Mouse (Mus musculus) MEL (cell line): ENCODE measurements around the gene Slc18a3.

ENCODE experiments used
- EP300 ChIP-seq, 2 experiments: IDR thresholded peaks; 2 replicates each; pipeline ENCODE4 v1.6.1; 2011; ENCODE audit warnings: improper control_type of control experiment in 2 of 2, low read length in 2 of 2, low read depth in 1 of 2, mild to moderate bottlenecking in 1 of 2
- NRF1 ChIP-seq: IDR thresholded peaks from 2 replicates; pipeline ENCODE4 v1.6.1; 2014; ENCODE audit warnings: low read depth, mild to moderate bottlenecking, inconsistent platforms, low read length, improper control_type of control experiment, moderate library complexity; ENCODE audit not compliant: poor library complexity, insufficient read depth, severe bottlenecking
- TCF12 ChIP-seq: IDR thresholded peaks from 2 replicates; pipeline ENCODE4 v1.6.1; 2014; ENCODE audit warnings: low read depth, mild to moderate bottlenecking, inconsistent platforms, low read length, improper control_type of control experiment, moderate library complexity

DNA sequence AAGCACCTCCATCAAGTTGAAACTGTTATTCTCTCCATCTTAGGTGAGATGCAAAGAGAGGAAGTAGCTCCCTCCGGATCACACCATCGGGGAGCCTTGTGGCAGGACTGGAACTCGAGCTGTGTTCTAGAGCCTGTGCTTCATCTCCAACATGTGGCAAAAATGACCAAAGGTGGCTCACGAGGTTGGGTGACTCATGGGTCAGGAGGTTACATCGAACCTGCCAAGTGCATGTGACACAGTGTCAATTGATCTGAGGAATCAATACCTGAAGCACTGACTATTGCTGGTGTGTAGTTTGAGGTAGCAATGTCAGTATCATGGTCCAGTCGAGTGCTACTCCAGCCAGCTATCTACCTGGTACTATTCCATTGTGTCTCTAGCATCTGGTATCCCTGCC is 11.9 kb upstream of the Slc18a3 start:
- TF ChIP-seq EP300 (IDR thresholded peaks at IDR 0.05; ENCODE audit: low read depth in 1 of 2, low read length in 2 of 2) (no peak), TCF12 (no peak), NRF1 (no peak)
